Mouse (Mus musculus): ENCODE data around the gene Gm5935. TPM values are rescaled to one million over a fixed set of nuclear protein-coding genes. Genes with fewer than 3 reads are reported as not detected.
"Not testable (repeated sequence)": the region's sequence is repeated elsewhere in the genome, so short reads cannot be mapped to it uniquely, and the experiment has no call there.

Gm5935 gene
- not detected for polyA plus RNA-seq (2017; shearing (Covaris generic))

DNA sequence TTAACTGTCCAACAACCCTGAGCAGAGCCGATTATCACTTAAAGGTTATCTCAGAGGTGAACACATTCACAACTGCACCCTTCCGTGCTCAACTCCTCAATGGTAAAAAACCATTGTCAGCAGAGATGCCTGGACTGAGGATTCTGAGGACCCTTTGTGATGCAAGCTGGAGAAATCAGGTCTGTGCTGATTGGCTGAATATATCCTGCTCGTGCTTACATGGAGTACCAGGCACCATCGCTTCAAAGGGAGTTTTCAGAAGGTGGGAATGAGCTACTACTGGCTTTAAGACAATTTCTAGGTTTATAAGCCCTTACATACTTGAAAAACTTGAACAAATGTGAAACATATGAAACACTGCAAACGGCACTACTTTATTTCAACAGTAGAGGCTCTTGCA is at the start of gene Gm5935:
TSS of gene Gm5935 (minus strand) at position 101 of the 400 bp plus-strand sequence.
- ATAC-seq: not testable (repeated sequence)

Other genes starting within 250 kb of the Gm5935 start
- not detected for gene Gm4297, start 200.3 kb downstream of the Gm5935 start, polyA plus RNA-seq (2017; shearing (Covaris generic))

All from CD4-positive, CD25-positive, alpha-beta regulatory T cell, adult 4 months (primary cell).